Mouse (Mus musculus) lung, adult 2 months (tissue): ENCODE measurements around the gene D17Wsu92e.

Source experiments
- CTCF ChIP-seq: fragments of 200-500 bp; IDR thresholded peaks from 2 replicates; pipeline ENCODE4 v1.5.1; 2011; ENCODE audit warnings: mild to moderate bottlenecking, low read length, control low read depth; ENCODE audit not compliant: insufficient read depth
- POLR2A ChIP-seq: fragments of 200-500 bp; IDR thresholded peaks from 2 replicates; pipeline ENCODE4 v1.6.1; 2011; ENCODE audit warnings: low read depth, mild to moderate bottlenecking, control low read depth, low read length, borderline replicate concordance; ENCODE audit errors: extremely low read depth

- TF ChIP-seq POLR2A (no peak), CTCF (no peak)
These were observed 20.5 kb downstream of the D17Wsu92e start for GRCm38 (mm10) chr17:27799771-27800584.
